Mouse (Mus musculus) liver, postnatal 0 days (tissue): ENCODE results near the gene Mmd. TPM values are rescaled to one million over a fixed set of nuclear protein-coding genes. Genes with fewer than 3 reads are reported as not detected.

Source experiments
- ATAC-seq: fragments of 200-750 bp; cut with Nextera tagmentation; 2 replicates; pipeline ENCODE4 v1.8.0; 2017; ENCODE audit warnings: mild to moderate bottlenecking, moderate library complexity
- DNase-seq: peaks from one replicate; pipeline ENCODE4 v3.0.0-alpha.2; 2016
- H3K27ac ChIP-seq: fragments of 300-500 bp; sonication (generic); 2 replicates; pipeline ENCODE4 v1.5.1; 2014; ENCODE audit warnings: antibody characterized with exemption, moderate library complexity, mild to moderate bottlenecking, low read depth
- H3K27me3 ChIP-seq: fragments of 300-500 bp; sonication (generic); 2 replicates; pipeline ENCODE4 v1.6.1; 2014; ENCODE audit warnings: low read length, control low read depth, mixed read lengths; ENCODE audit not compliant: insufficient read depth
- H3K36me3 ChIP-seq: fragments of 300-500 bp; sonication (generic); replicated peaks from 2 replicates; pipeline ENCODE4 v1.6.1; 2014; ENCODE audit warnings: mild to moderate bottlenecking, control low read depth, low read length, moderate library complexity, mixed read lengths; ENCODE audit not compliant: insufficient read depth
- H3K4me1 ChIP-seq: fragments of 300-500 bp; sonication (generic); 2 replicates; pipeline ENCODE4 v1.6.1; 2014; ENCODE audit warnings: antibody characterized with exemption, mild to moderate bottlenecking, control low read depth; ENCODE audit not compliant: insufficient read depth
- H3K4me2 ChIP-seq: fragments of 300-500 bp; sonication (generic); 2 replicates; pipeline ENCODE4 v1.6.1; 2014; ENCODE audit warnings: low read depth, mild to moderate bottlenecking, low read length, moderate library complexity, mixed read lengths
- H3K4me3 ChIP-seq: fragments of 300-500 bp; sonication (generic); 2 replicates; pipeline ENCODE4 v1.5.1; 2014; ENCODE audit warnings: low read depth, low read length
- H3K9ac ChIP-seq: fragments of 300-500 bp; sonication (generic); replicated peaks from 2 replicates; pipeline ENCODE4 v1.6.1; 2014; ENCODE audit warnings: mild to moderate bottlenecking, moderate library complexity
- H3K9me3 ChIP-seq: fragments of 300-500 bp; sonication (generic); 2 replicates; pipeline ENCODE4 v1.6.1; 2016; ENCODE audit warnings: mild to moderate bottlenecking, control low read depth, low read length, mixed read lengths
- CTCF ChIP-seq: sonication (generic); IDR thresholded peaks from 2 replicates; pipeline ENCODE4 v1.5.1; 2016; ENCODE audit warnings: antibody characterized with exemption, low read depth
- EP300 ChIP-seq: IDR thresholded peaks from 2 replicates; pipeline ENCODE4 v1.6.1; 2016; ENCODE audit warnings: antibody characterized with exemption, low read depth, mild to moderate bottlenecking
- WGBS: fragments of 180-500 bp; shearing (Covaris S2); extraction: QIAGEN DNeasy Blood & Tissue Kit; methylation state at CpG from one replicate; pipeline ENCODE4 v1.1.7; 2014; ENCODE audit not compliant: insufficient replicate concordance; 5-methylcytosine and 5-hydroxymethylcytosine counted together
- polyA plus RNA-seq: library from polyadenylated mRNA; unstranded; fragments of >200 nt; fragmentation: Nextera tagmentation; extraction: Ambion mirVana; gene quantifications from 2 replicates; pipeline ENCODE4 v1.2.1, GENCODE M21; 2015

The Mmd gene
- polyA plus RNA-seq, 1 experiment from 2014 or later = 51.1 TPM

GRCm38 (mm10) chr11:90283601-90284000, 34.3 kb downstream of the Mmd start:
- Histone ChIP-seq H3K4me1 (no peaks in the 10 kb centered on the region), H3K9ac (no peak overlapping the region), H3K4me3 (no peak overlapping the region), H3K4me2 (no peak overlapping the region), H3K36me3 (no peaks in the 10 kb centered on the region), H3K27me3 (no peaks in the 10 kb centered on the region), H3K27ac (no peak overlapping the region), H3K9me3 (no peaks in the 10 kb centered on the region)
- WGBS = 76% methylated on average over 6 of the region's 6 CpGs
- TF ChIP-seq EP300 = no peak
- no peak for TF ChIP-seq CTCF
- DNase-seq (no peak), ATAC-seq (no peak)

- no peak overlapping the region for H3K27ac ChIP-seq
- no peak overlapping the region for H3K4me3 ChIP-seq
- H3K9me3 ChIP-seq = no peaks in the 10 kb centered on the region
- 40% methylated on average over 2 of the region's 2 CpGs for WGBS
- H3K27me3 ChIP-seq = no peaks in the 10 kb centered on the region
- no peak for ATAC-seq
- no peak overlapping the region for H3K9ac ChIP-seq
- DNase-seq = no peak
- no peaks in the 10 kb centered on the region for H3K36me3 ChIP-seq
- TF ChIP-seq EP300 = no peak
- TF ChIP-seq CTCF = no peak
- no peaks in the 10 kb centered on the region for H3K4me1 ChIP-seq
- no peak overlapping the region for H3K4me2 ChIP-seq
Observed at GRCm38 (mm10) chr11:90284079-90284478, 34.8 kb downstream of the Mmd start.

GRCm38 (mm10) chr11:90284623-90285022, 35.4 kb downstream of the Mmd start:
- no peaks in the 10 kb centered on the region for H3K4me1 ChIP-seq
- H3K27ac ChIP-seq = no peak overlapping the region
- no peak overlapping the region for H3K9ac ChIP-seq
- no peak overlapping the region for H3K4me2 ChIP-seq
- WGBS = 60% methylated on average over 4 of the region's 4 CpGs
- H3K4me3 ChIP-seq = no peak overlapping the region
- TF ChIP-seq EP300 (no peak), CTCF (no peak)
- H3K27me3 ChIP-seq = no peaks in the 10 kb centered on the region
- no peaks in the 10 kb centered on the region for H3K36me3 ChIP-seq
- DNase-seq (no peak), ATAC-seq (no peak)
- no peaks in the 10 kb centered on the region for H3K9me3 ChIP-seq

- Histone ChIP-seq H3K9me3 (no peaks in the 10 kb centered on the region), H3K4me2 (no peak overlapping the region), H3K9ac (no peak overlapping the region), H3K27ac (no peak overlapping the region), H3K27me3 (no peaks in the 10 kb centered on the region), H3K4me3 (no peak overlapping the region), H3K36me3 (no peaks in the 10 kb centered on the region), H3K4me1 (no peaks in the 10 kb centered on the region)
- WGBS = 58% methylated on average over 6 of the region's 6 CpGs
- DNase-seq = no peak
- no peak for ATAC-seq
- no peak for TF ChIP-seq EP300
- no peak for TF ChIP-seq CTCF
Observed at GRCm38 (mm10) chr11:90286550-90287154, 37.4 kb downstream of the Mmd start.

GRCm38 (mm10) chr11:90291156-90291555, 41.9 kb downstream of the Mmd start:
- no peak overlapping the region for H3K27ac ChIP-seq
- TF ChIP-seq CTCF (no peak), EP300 (no peak)
- H3K4me2 ChIP-seq = no peak overlapping the region
- DNase-seq (no peak), ATAC-seq (no peak)
- H3K9me3 ChIP-seq = no peaks in the 10 kb centered on the region
- no peaks in the 10 kb centered on the region for H3K4me1 ChIP-seq
- no peaks in the 10 kb centered on the region for H3K27me3 ChIP-seq
- no peaks in the 10 kb centered on the region for H3K36me3 ChIP-seq
- H3K9ac ChIP-seq = no peak overlapping the region
- 71% methylated on average over 4 of the region's 4 CpGs for WGBS
- no peak overlapping the region for H3K4me3 ChIP-seq

GRCm38 (mm10) chr11:90292766-90293165, 43.5 kb downstream of the Mmd start:
- Histone ChIP-seq H3K36me3 (no peaks in the 10 kb centered on the region), H3K27ac (no peak overlapping the region)
- ATAC-seq = no peak

GRCm38 (mm10) chr11:90294622-90295021, 45.4 kb downstream of the Mmd start:
- Histone ChIP-seq H3K27me3 (no peaks in the 10 kb centered on the region), H3K4me2 (no peak overlapping the region), H3K4me1 (no peaks in the 10 kb centered on the region), H3K9ac (no peak overlapping the region), H3K36me3 (no peaks in the 10 kb centered on the region), H3K27ac (no peak overlapping the region), H3K9me3 (no peaks in the 10 kb centered on the region), H3K4me3 (no peak overlapping the region)
- ATAC-seq = no peak
- 64% methylated on average over 2 of the region's 2 CpGs for WGBS
- DNase-seq = no peak
- TF ChIP-seq EP300 (no peak), CTCF (no peak)

More at GRCm38 (mm10) chr11:90292766-90293165, 43.5 kb downstream of the Mmd start:
- Histone ChIP-seq H3K9me3 (no peaks in the 10 kb centered on the region), H3K27me3 (no peaks in the 10 kb centered on the region), H3K4me1 (no peaks in the 10 kb centered on the region), H3K9ac (no peak overlapping the region), H3K4me2 (no peak overlapping the region), H3K4me3 (no peak overlapping the region)
- no peak for DNase-seq
- TF ChIP-seq EP300 (no peak), CTCF (no peak)
